Comparison of ENCODE assay signal across 10 mouse cellular contexts in genomic region chr19:23545604-23546003, GRCm38 (mm10).
A peak's percentile ranks its signal among the peaks of the same experiment; 100 is the strongest.
DNase-seq lines count a peak whose midpoint lies in the region; ATAC-seq lines count a peak whose summit lies in the region.
"Had no signal": no experiment of that assay in that cellular context is flagged by ENCODE, and none has a peak within 500 bp of the region (broad histone marks: within the 10 kb centered on the region; RNA-seq: fewer than 3 reads in every experiment).

No protein-coding gene starts in this region.

- intact Hi-C loops in gastrocnemius, postnatal 36 days (cut with DNase I): no loop called here
- intact Hi-C loops in left cerebral cortex, postnatal 10 days (cut with DNase I): no loop called here

- DNase-seq in frontal cortex, postnatal 25 days (ENCODE audit: low spot score in 2 of 2): no peak
- DNase-seq in layer of hippocampus, adult 9-11 months: peak; percentile 50
- DNase-seq in layer of hippocampus, adult 8-10 months (ENCODE audit: low spot score in 2 of 2): no peak
- DNase-seq in ES-CJ7 (ENCODE audit: low read depth, low spot score): peak; percentile 8
- DNase-seq in cerebellum, adult 8-10 months: peak; percentile 37
- DNase-seq in gastrocnemius, postnatal 36 days: no peak
- DNase-seq in left cerebral cortex, postnatal 10 days (ENCODE audit: extremely low spot score in 1 of 2, low spot score in 2 of 2): no peak
- DNase-seq: adrenal gland, postnatal 10 days; right cerebral cortex, postnatal 14 days had no signal

- ATAC-seq in frontal cortex, adult (ENCODE audit: low TSS enrichment): peak; percentile 89

Comparison
In these comparisons a context has a peak if more than half of its experiments do, and no peak if none do; other contexts are left out.
1. DNase-seq: peak in layer of hippocampus, adult 9-11 months (single experiment), ES-CJ7 (single experiment) and cerebellum, adult 8-10 months (single experiment); none in frontal cortex, postnatal 25 days (0 of 2), layer of hippocampus, adult 8-10 months (0 of 2), gastrocnemius, postnatal 36 days (0 of 2) and left cerebral cortex, postnatal 10 days (0 of 2).